Mouse (Mus musculus) CH12.LX (cell line): ENCODE results near the gene Anapc15.

Experiments used
- CTCF ChIP-seq, 2 experiments: IDR thresholded peaks in 1 of 2; conservative IDR thresholded peaks in 1 of 2; 2 replicates each; pipeline ENCODE4 v1.5.1; 2011 to 2012; ENCODE audit warnings: low read depth in 2 of 2, low read length in 2 of 2, improper control_type of control experiment in 1 of 2, inconsistent platforms in 1 of 2, mild to moderate bottlenecking in 1 of 2, moderate library complexity in 1 of 2
- EP300 ChIP-seq: IDR thresholded peaks from 2 replicates; pipeline ENCODE4 v1.6.1; 2011; ENCODE audit warnings: low read length, improper control_type of control experiment
- HCFC1 ChIP-seq: IDR thresholded peaks from 2 replicates; pipeline ENCODE4 v1.6.1; 2012; ENCODE audit warnings: low read depth, mild to moderate bottlenecking, inconsistent platforms, low read length, improper control_type of control experiment
- KAT2A ChIP-seq: IDR thresholded peaks from 2 replicates; pipeline ENCODE4 v1.6.1; 2012; ENCODE audit warnings: low read length, improper control_type of control experiment, inconsistent platforms; ENCODE audit not compliant: insufficient replicate concordance
- MAX ChIP-seq: IDR thresholded peaks from 2 replicates; pipeline ENCODE4 v1.6.1; 2011; ENCODE audit warnings: low read length, improper control_type of control experiment
- MEF2A ChIP-seq: IDR thresholded peaks from 2 replicates; pipeline ENCODE4 v1.6.1; 2014; ENCODE audit warnings: low read depth, mild to moderate bottlenecking, inconsistent platforms, low read length, improper control_type of control experiment, borderline replicate concordance
- MYC ChIP-seq: IDR thresholded peaks from 2 replicates; pipeline ENCODE4 v1.6.1; 2011; ENCODE audit warnings: low read depth, mild to moderate bottlenecking, improper control_type of control experiment, low read length
- POLR2A ChIP-seq: IDR thresholded peaks from 2 replicates; pipeline ENCODE4 v1.6.1; 2011; ENCODE audit warnings: low read depth, mild to moderate bottlenecking, improper control_type of control experiment, low read length
- RCOR1 ChIP-seq: conservative IDR thresholded peaks from 2 replicates; pipeline ENCODE4 v1.6.1; 2012; ENCODE audit warnings: low read depth, mild to moderate bottlenecking, inconsistent platforms, low read length, improper control_type of control experiment
- TBP ChIP-seq: conservative IDR thresholded peaks from 2 replicates; pipeline ENCODE4 v1.6.1; 2011; ENCODE audit warnings: low read depth, low read length, improper control_type of control experiment
- ZC3H11A ChIP-seq: IDR thresholded peaks from 2 replicates; pipeline ENCODE4 v1.6.1; 2012; ENCODE audit warnings: low read depth, mild to moderate bottlenecking, inconsistent platforms, low read length, improper control_type of control experiment
- ZKSCAN1 ChIP-seq: IDR thresholded peaks from 2 replicates; pipeline ENCODE4 v1.6.1; 2012; ENCODE audit warnings: low read depth, inconsistent platforms, low read length, improper control_type of control experiment, borderline replicate concordance

GRCm38 (mm10) chr7:101886274-101886673, 22.8 kb downstream of the Anapc15 start:
- TF ChIP-seq MYC: no peak
- TF ChIP-seq CTCF (conservative IDR thresholded peaks at IDR 0.05 in 1 of 2, IDR thresholded peaks at IDR 0.05 in 1 of 2; ENCODE audit: low read depth in 2 of 2, low read length in 2 of 2): no peak
- TF ChIP-seq MEF2A: no peak
- no peak for TF ChIP-seq KAT2A
- TF ChIP-seq EP300: no peak
- no peak for TF ChIP-seq RCOR1
- no peak for TF ChIP-seq MAX
- TF ChIP-seq HCFC1: no peak
- TF ChIP-seq ZC3H11A: no peak
- no peak for TF ChIP-seq ZKSCAN1
- TF ChIP-seq POLR2A: no peak
- no peak for TF ChIP-seq TBP
